Mouse (Mus musculus): ENCODE measurements around the gene Tgif2. TPM values are rescaled to one million over a fixed set of nuclear protein-coding genes. Genes with fewer than 3 reads are reported as not detected.
"Not testable (repeated sequence)": the region's sequence is repeated elsewhere in the genome, so short reads cannot be mapped to it uniquely, and the experiment has no call there.

The Tgif2 gene
- total RNA-seq, 2 experiments from 2014 or later, result 0.75 to 0.95 TPM

DNA sequence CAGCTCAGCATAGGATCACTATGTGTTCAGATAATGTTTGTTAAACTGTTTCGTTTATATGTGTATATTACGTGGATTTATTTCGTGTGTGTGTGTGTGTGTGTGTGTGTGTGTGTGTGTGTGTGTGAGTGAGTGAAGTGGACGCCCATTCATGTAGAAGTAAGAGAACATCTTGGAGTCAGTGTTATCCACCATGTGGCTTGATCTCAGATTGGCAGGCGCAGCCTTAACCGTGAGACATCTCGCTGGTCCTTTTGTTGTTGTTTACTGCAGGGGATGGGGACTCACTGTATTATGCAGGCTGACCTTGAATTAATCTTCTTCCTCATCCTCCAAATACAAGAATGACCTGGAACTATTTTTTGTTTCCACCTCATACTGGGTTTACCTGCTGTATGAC lies 29.7 kb downstream of the Tgif2 start:
- intact Hi-C loops (cut with DNase I), result no loop called here
- no peak for DNase-seq (ENCODE audit: low spot score)

DNA sequence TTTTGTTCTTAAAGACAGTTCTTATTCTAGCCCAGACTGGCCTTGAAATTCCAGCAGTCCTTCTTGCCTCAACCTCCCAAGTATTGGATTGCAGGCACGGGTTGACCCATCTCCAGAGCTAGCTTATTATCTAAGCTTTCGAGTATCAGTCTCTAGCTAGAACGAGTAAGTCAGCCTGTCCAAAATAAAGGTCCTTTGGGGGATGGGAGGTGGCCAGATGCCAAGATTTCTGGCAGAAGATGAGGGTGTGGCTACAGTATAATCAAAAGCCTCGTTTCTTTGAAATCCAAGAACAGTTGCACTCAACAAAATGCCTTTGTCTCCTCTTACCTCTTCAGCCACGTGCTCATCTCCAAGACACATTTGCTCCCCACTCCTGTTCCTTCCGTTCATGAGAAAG lies 30.7 kb downstream of the Tgif2 start:
- intact Hi-C loops (cut with DNase I), result loop anchor here (5.0 kb wide), 1 partner anchor 227 kb away; no protein-coding TSS in a partner anchor
- no peak for DNase-seq (ENCODE audit: low spot score)

DNA sequence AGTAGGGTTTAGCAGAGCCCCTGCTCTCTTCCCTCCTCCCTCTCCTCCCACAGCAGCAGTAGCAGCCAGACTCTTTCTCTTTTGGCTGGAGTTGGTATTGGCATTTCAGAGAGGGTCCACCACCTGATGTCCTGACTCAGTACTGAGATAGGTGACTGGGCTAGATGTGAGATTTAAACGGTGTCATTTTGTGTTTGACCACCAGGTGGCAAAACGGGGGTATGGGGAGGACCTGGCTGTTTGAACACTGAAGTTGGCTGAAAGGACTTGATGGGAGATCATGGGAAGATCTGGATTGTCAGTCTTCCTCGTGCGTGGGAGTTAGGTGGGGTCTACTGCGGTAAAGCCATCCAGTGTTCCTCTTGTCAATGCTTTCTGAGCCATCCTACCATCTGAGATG lies 33.8 kb downstream of the Tgif2 start:
- intact Hi-C loops (cut with DNase I), result loop anchor here (2.0 to 5.0 kb wide), 2 partner anchors 123 to 224 kb away; no protein-coding TSS in a partner anchor
- no peak for DNase-seq (ENCODE audit: low spot score)

DNA sequence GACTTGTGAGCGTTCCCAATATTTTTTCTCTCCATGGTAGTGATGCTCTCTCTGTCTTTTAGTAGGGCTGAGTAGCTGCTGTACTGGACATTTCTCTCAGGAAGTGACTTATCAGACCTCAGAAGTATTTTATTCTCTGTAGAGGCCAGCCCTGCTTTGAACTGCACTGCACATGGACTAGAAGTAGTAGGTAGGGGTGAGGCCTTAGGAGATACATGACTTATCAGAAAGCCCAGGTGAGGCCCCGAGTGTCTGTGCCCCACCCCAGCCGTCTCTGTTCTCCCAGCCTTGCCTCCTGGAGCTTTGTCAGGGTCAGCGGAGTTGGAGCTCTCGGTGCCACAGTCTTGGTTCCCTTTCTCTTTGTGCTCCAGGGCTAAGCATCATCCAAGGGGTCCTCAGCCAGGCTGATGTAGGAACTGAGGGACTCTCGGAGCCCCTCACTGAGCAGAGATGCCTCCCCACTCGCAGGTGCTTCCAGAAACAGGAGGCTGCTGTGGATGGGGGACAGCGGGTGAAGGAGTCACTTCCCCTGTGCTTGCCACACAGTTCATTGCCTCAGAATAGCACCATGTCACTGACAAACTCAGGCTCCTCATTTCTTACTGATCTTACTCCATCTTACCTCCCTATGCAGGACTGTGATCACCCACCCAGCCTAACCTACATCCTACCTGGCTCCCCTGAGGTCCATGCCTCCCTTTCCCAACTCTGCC lies 34.4 kb downstream of the Tgif2 start:
- intact Hi-C loops (cut with DNase I), result loop anchor here (5.0 kb wide), 1 partner anchor 223 kb away; no protein-coding TSS in a partner anchor
- DNase-seq (ENCODE audit: low spot score), result no peak

DNA sequence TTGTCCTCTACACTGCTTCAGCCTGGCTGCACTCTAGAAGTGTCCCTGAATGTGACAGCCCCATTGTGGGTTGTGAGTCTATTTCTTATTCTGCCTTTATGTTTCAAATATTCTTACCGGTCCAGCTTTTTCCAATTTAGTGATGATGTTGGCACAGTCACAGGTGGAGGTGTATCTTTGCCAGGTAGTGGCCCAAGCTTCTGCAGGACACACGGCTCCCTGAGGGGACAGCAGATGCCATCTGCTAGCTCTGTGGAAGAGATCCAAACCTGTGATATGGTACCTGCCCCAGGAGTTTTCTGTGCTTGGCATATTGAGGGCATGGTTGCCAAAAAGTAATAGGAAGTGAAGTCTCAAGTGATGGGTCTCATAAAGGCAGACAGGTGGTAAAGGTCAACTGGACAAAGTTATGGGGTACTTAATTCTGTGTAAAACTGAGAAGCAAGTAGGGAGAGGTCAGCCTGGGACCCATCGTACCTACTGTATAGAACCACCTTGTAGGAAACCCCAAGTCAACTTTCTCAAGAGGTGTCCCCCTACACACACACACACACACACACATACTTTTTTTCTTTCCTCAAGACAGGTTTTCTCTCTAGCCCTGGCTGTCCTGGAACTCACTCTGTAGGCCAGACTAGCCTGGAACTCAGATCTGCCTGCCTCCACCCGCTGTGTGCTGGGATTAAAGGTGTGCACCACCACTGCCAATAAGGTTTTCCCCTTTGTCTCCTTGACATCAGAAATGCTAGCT lies 35.1 kb downstream of the Tgif2 start:
- intact Hi-C loops (cut with DNase I), result loop anchor here (5.0 kb wide), 1 partner anchor 222 kb away; no protein-coding TSS in a partner anchor
- no peak for DNase-seq (ENCODE audit: low spot score)

DNA sequence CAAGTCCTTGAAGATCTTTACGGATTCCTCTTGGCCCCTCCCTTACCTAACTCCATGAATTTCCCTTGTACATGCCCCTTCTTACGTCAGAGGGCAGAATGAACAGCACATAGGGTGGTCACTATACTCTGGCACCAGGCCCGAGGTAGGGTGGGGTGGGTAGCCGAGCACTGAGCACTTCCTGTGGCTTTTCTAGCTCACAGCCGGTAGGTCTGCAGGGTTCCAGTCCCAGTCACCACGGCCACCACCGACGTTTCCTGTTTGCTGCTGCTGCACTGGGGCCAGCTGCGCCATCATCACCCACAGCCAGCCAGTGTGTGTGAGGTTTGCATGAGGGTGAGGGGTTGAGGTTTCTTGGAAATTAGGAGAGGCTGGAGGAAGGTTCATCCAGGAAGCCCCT lies 37.9 kb downstream of the Tgif2 start:
- intact Hi-C loops (cut with DNase I), result no loop called here
- DNase-seq (ENCODE audit: low spot score), result no peak

DNA sequence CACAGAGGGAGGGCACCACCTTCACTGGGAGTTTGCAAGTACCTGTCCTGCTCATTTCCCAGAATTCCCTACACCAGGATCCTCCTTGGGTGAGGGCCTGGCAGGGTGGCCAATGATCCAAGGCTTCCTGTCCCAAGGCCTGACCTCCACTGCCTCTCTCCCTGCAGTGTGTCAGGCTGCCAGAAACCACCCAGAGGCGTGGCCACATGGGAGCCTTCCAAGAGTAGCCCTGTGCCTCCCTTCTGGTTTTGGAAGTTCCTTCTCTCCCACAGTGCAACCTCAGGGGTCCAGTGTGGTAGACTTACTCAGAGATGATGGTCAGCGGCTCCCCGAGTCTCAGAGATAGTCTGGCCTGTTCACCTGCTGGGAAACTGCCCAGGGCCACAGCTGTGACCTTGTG lies 39.7 kb downstream of the Tgif2 start:
- DNase-seq (ENCODE audit: low spot score), result no peak
- intact Hi-C loops (cut with DNase I), result no loop called here

DNA sequence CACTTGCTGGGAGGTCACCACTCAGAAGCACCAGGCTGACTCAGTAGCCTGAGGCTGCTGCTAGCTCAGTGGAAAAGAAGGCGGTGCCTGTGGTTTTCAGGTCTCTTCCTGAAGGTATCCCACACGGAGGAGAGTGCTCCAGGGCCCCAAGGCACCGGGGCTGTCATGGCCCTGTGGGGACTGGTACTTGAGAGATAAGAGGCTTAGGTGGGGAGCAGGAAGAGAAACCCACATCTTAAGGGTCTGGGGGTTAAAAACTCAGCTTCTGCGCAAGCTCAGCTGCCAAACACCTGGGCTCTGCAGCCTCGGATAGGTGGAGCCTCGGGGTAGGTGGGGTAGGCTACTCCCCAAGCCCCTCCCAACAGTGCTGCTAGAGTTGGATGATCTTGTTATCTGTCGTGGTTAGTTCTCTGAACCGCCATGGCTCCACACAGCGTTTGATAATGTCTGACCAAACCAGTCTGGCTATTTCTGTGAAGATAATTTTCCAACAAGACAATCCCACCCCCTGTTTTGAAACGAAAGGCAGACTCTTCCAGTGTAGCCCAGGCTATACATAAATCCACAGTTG lies 42.7 kb downstream of the Tgif2 start:
- no peak for DNase-seq (ENCODE audit: low spot score)
- intact Hi-C loops (cut with DNase I), result no loop called here

DNA sequence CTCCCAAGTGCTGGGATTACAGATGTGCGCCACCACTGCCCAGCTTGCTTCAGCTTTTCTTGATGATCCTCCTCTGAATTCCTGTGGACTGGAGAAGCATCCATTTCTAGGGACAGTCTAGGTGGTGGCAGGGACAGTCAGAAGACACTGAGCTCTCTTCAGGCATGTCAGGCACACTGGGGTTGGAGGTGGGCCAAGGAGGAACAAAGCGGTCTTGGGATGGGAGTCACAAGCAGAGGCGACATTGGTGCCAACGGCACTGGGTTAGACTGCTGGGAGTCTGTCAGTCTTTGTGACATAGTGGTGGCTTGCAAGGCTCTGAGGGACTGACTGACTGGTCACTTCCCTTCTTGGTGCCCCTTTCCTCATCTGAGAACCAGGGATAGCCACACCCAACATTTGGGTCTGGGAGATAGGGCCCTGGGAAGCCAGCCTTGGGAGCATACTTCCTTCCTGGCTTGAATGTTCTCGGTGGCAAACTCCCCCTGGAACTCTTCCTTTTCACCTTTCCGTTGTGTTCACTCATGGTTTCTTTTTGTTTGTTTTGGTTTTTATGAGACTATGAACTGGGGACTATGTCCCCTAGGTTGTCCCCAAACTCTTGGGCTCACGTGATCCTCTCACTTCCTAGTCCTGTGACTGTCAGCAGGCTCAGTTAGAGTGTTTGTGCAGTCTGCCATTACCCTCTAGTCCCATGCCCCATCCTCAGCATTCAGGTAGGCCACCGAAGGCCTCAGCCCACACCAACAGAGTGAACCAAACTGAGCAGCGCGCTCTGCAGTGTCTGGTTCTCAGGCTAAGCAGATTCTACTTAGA lies 44.8 kb downstream of the Tgif2 start:
- intact Hi-C loops (cut with DNase I), result no loop called here
- DNase-seq (ENCODE audit: low spot score), result no peak

DNA sequence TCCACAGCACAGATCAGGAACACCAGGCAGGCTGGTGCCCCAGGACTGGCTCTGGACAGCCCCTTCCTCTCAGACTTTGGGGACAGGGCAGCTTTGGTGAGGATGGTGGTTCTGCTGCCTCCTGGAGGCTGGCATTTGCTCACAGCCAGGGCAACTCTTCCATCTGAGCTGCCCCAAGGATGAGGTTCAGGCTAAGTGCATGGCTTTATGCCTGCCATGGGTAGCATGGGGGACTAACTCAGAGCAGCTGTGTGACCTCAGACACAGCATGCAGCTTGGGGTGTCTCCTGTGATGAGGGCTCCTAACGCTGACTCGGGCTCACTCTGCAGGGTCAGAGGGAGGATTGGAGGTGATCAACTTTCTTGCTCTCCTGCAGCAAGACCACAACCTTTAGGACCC lies 45.9 kb downstream of the Tgif2 start:
- DNase-seq (ENCODE audit: low spot score); intact Hi-C loops (cut with DNase I): not testable (repeated sequence)

DNA sequence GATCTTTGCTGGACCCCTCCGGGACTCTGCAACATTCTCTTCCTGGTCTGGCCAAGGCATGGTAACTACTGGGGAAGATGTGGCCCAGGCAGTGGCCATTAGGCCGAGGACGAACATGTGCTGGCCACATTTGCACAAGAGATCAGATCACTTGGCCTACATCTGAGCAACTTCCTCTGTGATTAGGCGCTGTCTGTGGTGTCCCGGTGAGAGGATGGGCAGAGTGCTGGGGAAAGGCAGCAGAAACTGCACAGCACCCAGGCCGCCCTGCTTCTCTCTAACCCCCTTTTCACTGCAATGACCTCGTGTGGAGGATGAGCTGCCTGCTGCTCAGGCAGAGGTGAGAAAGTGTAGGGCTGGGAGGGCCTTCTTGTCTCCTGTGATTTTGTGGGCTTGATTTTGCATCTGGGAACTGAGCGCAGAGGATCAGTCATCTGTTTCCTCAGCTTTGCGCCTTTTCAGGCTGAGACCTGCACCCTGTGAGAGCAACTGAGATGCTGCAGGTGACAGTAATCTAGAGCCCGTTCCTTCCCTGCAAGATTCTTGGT lies 46.4 kb downstream of the Tgif2 start:
- intact Hi-C loops (cut with DNase I), result no loop called here

DNA sequence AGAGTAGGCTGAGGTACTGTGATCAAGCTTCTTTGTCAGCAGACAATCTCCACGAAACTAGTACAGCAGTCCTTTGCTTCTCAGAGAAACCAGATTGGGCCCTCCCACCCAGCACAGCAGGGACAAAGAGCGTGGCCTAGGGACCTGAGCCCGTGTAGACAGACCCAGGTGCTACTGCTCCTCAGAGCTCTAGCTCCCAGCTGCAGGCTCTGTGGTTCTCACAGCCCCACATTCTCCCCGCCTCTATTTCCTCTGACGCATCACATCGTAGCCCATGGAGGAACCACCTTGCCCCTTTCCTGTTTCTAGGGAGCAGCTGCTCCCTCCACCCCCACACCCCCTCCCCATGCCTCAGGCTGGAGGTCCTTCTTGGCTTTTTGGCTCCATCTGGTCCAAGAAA lies 47.2 kb downstream of the Tgif2 start, which contains the start of gene Sla2:
Gene Sla2 (minus strand): TSS at position 176 of the 400 bp plus-strand sequence.
- DNase-seq (ENCODE audit: low spot score), result no peak
- intact Hi-C loops (cut with DNase I), result no loop called here

More for the DNA sequence above, 46.4 kb downstream of the Tgif2 start:
- no peak for DNase-seq (ENCODE audit: low spot score)

DNA sequence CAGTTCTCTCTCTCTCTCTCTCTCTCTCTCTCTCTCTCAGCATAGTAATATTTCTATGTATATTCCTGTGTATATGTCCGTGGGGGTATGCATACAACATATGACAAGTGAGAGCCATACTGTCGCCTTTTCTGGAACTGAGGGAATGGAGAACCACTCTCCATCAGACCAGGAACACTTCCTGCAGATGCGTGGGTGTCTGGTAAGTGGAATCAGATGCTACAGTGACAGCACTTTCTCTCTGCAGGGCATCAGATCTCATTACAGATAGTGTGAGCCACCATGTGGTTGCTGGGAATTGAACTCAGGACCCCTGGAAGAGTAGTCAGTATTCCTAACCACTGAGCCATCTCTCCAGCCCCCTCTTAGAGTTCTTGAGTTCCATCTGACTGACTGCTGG lies 48.7 kb downstream of the Tgif2 start:
- no peak for DNase-seq (ENCODE audit: low spot score)
- intact Hi-C loops (cut with DNase I), result no loop called here

DNA sequence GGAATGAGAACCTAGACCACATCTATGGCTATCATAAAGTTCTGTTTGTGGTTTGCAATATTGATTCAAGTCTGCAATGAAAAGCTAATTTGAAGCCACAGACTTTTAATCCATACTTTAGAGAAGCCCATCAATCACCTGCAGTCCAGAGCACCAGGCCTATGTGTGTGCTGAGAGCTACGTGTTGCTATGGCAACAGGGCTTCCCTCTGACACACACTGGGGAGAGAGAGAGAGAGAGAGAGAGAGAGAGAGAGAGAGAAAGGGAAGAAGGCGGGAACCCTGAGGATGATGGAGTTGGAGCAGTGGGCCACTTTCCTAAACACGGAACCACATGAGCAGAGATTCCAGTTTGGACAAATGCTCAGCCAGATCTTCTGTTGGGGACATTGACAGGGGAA lies 52.4 kb downstream of the Tgif2 start:
- DNase-seq (ENCODE audit: low spot score), result no peak

DNA sequence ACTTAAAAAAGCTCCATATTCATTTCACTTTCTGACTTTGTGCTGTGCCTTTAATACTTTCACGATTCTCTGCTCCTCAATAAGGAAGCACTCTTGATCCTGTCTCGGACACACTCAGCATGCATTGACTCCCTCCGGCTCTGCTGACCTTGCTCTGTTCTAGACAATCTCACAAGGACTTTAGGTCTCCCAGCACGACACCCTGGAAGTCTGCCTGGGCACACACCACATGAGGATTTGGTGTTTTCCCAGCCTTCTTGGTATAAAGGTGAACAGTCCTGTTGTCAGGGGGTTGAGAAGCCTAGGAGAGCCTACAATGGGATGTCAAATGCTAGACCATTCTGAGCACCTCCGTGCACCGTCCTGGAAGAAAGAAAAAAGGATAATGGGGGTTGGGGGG lies 53.0 kb downstream of the Tgif2 start:
- intact Hi-C loops (cut with DNase I), result no loop called here
- no peak for DNase-seq (ENCODE audit: low spot score)

More for the DNA sequence above, 52.4 kb downstream of the Tgif2 start:
- intact Hi-C loops (cut with DNase I), result no loop called here

DNA sequence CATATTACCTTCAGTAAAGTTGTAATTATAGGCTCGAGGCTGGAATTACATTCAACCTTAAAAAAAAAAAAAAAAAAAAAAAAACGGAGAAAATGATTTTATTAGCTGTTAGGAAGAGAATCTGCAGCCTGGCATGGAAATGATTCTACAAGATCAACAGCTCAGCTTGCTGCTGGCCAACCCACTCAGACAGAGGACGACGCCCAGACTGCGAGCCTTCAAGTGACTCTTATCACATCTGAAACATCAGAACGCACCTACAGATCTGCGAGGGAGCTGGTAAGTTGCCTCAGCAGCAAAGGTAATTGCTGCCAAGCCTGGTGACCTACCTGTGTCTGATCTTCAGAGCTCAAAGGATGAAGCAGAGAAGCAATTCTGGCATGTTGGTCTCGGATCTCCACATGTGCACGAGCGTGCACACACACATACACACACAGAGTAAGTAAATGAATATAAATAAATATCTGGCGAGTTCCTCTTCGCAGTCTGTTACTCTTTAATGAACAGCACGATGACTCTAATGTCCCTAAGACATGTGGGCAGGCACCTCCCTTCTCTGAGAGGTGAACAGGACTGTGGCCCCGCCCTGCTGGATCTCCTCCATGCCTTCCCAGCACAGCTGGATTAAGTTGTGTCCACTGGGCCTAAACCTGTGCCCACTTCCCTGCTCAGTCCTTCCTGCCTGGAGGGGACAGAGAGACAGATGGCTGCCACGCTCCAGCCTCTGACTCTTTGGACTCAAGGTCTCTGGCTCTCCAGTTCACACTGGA lies 54.9 kb downstream of the Tgif2 start:
- intact Hi-C loops (cut with DNase I), result no loop called here

DNA sequence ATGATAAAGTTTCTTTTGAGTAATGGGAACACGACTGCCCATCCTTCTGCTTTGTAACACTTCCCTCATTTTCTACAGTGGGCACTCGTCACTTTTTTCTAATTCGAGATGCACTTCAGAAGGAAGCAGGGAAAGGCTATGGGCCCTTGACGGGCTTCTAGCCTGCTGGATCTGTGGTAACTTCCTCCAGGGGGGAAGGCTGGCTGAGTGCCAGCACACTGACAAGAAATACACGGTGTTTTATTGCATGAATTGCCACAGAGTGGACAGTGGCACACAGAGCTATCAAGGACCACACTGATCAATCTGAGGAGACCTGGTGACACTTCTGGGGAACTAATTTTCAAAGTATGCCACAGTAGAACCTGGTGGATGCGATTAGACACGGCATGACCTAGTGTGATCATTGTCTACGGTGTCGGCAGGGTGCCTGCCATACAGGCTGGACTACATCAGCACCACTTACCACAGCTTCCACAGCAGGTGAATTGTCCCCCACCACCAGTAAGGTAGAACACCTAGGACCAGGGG lies 56.6 kb downstream of the Tgif2 start:
- intact Hi-C loops (cut with DNase I), result no loop called here
- DNase-seq (ENCODE audit: low spot score), result no peak

More for the DNA sequence above, 54.9 kb downstream of the Tgif2 start:
- no peak for DNase-seq (ENCODE audit: low spot score)

DNA sequence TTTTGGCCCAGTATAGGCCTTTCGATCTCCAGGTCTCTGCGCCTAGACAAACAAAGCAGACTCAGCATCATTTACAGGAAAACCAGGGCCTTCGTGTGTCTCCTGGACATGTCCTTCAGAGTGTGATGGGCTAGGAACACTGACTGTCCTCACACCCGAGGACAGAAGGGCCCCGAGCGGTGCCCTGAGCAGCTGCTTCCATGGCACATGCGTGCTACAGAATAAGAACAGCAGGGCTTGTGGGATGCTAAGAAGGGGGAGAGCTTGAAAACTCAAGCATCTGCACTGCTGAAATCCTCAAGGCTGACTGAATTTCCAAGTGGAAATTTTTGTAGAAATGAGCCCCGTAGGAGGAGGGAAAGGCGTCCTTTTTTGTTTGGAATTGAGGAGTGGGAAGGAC lies 57.2 kb downstream of the Tgif2 start:
- intact Hi-C loops (cut with DNase I), result no loop called here
- no peak for DNase-seq (ENCODE audit: low spot score)

DNA sequence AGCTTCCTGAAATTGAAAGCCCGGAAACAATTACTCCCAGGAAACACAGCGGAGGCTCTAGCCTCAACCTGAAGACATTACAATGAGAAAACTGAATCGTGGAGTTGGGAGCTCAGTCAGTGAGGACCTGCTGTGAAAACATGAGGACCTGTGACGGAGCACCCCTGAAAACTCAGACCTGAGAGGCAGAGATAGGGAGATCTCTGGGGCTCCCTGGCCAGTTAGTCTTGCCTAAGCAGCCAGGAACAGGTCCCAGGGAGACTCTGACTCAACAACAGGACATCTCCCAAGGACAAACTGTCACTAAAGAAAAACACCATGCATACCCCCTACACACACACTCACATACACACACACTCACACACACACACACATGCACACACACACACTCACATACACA lies 58.6 kb downstream of the Tgif2 start:
- intact Hi-C loops (cut with DNase I), result no loop called here
- no peak for DNase-seq (ENCODE audit: low spot score)

All from heart, postnatal 25 days (tissue).